Mouse (Mus musculus) thymus, adult 2 months (tissue): Measurements from ENCODE around the gene Usp49. TPM values are rescaled to one million over a fixed set of nuclear protein-coding genes. Genes with fewer than 3 reads are reported as not detected.
A peak's percentile ranks its signal among the peaks of the same experiment; 100 is the strongest.

ENCODE experiments used
- DNase-seq: peaks from one replicate; pipeline ENCODE4 v3.0.0; 2021
- H3K27ac ChIP-seq: fragments of 200-500 bp; 2 replicates; pipeline ENCODE4 v1.5.1; 2012; ENCODE audit warnings: low read length, control low read depth; ENCODE audit not compliant: control insufficient read depth, insufficient read depth
- H3K27me3 ChIP-seq: fragments of 200-500 bp; 2 replicates; pipeline ENCODE4 v1.6.1; 2012; ENCODE audit warnings: mild to moderate bottlenecking, low read length, moderate library complexity, mixed read lengths; ENCODE audit not compliant: control insufficient read depth, insufficient read depth
- H3K36me3 ChIP-seq: fragments of 200-500 bp; 2 replicates; pipeline ENCODE4 v1.6.1; 2012; ENCODE audit warnings: mild to moderate bottlenecking, low read length, moderate library complexity; ENCODE audit not compliant: control insufficient read depth, insufficient read depth
- H3K4me1 ChIP-seq: fragments of 200-500 bp; replicated peaks from 2 replicates; pipeline ENCODE4 v1.6.1; 2012; ENCODE audit warnings: low read length; ENCODE audit not compliant: control insufficient read depth, insufficient read depth
- H3K4me3 ChIP-seq: fragments of 200-500 bp; 2 replicates; pipeline ENCODE4 v1.5.1; 2012; ENCODE audit warnings: mild to moderate bottlenecking, low read length, control low read depth, moderate library complexity; ENCODE audit not compliant: control insufficient read depth, insufficient read depth
- CTCF ChIP-seq: fragments of 200-500 bp; IDR thresholded peaks from 2 replicates; pipeline ENCODE4 v1.5.1; 2012; ENCODE audit warnings: mild to moderate bottlenecking, control low read depth, low read length, moderate library complexity, borderline replicate concordance; ENCODE audit not compliant: control insufficient read depth, poor library complexity, insufficient read depth; ENCODE audit errors: extremely low read depth
- POLR2A ChIP-seq: fragments of 200-500 bp; IDR thresholded peaks from 2 replicates; pipeline ENCODE4 v1.6.1; 2012; ENCODE audit warnings: mild to moderate bottlenecking, low read length, control low read depth, moderate library complexity; ENCODE audit not compliant: control insufficient read depth, poor library complexity, insufficient read depth; ENCODE audit errors: extremely low read depth
- WGBS: fragments of 180-500 bp; shearing (Covaris S2); methylation state at CpG from one replicate; pipeline ENCODE4 v1.1.7; 2018; 5-methylcytosine and 5-hydroxymethylcytosine counted together
- polyA plus RNA-seq: library from polyadenylated mRNA; depleted of rRNA; stranded (reverse); fragments of >200 nt; gene quantifications from 2 replicates; pipeline ENCODE4 v1.2.3, GENCODE M21; 2012; rRNA removed

Usp49 gene
- polyA plus RNA-seq, result 12.5 and 17.2 TPM in 2 replicates

DNA sequence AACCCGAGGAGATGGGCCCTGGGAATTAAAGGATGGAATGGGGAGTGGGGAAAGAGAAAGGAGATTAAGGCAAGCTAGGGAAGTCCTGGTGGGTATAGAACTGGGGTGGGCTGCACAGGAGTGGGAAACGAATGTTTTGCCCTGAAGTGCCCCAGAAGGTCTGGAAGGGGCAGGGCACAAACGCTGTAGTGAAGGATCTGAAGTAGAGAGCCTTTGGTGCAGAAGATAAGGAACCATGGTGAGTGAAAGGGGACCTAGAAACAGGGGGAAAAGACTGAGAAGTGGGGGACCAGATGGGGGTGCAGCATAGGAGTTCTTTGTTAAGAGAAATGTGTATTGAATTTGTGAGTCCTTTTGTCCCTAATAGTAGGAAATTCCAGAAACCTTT lies at the start of gene Usp49:
Gene Usp49, plus strand, starts transcription at position 13 of the 388 bp plus-strand sequence.
- no peak for DNase-seq
- H3K36me3 ChIP-seq, result no peaks in the 10 kb centered on the region
- 0 out of 2 replicates have a peak within 1 kb of the TSS, but pooled peaks have one; percentile 1 for H3K27ac ChIP-seq
- 4% methylated on average over 3 of the region's 3 CpGs for WGBS
- no peaks in the 10 kb centered on the region for H3K27me3 ChIP-seq
- H3K4me1 ChIP-seq, result peaks cover 13% of the 10 kb centered on the region
- TF ChIP-seq CTCF (no peak), POLR2A (no peak)
- peak within 1 kb of the TSS; percentile 78 for H3K4me3 ChIP-seq

DNA sequence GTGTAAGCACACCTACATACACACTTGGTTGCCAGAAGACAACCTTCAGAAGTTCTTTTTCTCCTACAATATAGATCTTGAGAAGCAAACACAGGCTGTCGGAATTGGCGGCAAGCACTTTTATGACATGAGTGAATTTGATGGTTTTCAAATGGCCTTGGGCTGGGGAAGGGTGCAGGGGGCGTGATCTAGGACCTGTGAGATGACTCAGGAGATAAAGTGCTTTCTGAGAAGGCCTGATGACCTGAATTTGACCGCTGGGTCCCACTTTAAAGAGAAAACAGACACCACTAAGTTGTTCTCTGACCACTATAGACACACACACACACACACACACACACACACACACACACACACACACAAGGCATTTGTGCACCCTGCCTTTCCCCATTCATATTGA lies 49.5 kb upstream of the Usp49 start:
- Histone ChIP-seq H3K27me3 (no peaks in the 10 kb centered on the region), H3K4me3 (no peak overlapping the region), H3K36me3 (peaks cover 89% of the 10 kb centered on the region), H3K27ac (no peak overlapping the region), H3K4me1 (0 out of 2 replicates have a peak, but pooled peaks cover 3% of the 10 kb centered on the region)
- 95% methylated on average over 4 of the region's 4 CpGs for WGBS
- no peak for DNase-seq
- TF ChIP-seq POLR2A (no peak), CTCF (no peak)

DNA sequence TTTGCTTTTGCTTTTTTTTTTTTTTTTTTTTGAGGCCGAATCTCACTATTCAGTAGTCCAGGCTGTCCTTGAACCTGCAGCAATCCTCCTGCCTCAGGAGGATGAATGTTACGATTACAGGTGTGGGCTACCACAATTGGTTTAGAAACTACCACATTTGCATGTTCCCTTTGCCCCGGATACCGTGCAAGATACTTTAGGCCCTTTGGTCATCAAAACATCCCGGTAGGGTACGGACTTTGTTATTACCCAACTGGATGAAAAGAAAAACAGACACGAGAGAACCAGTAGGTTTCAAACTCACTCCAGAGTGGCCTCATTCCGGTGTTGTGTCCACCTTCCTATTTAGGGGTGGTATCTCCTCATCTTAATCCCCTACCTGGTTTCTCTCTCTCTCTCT lies 42.0 kb upstream of the Usp49 start:
- no peak for DNase-seq
- Histone ChIP-seq H3K4me1 (peaks cover 10% of the 10 kb centered on the region; the same call in 1 of the 2 replicates), H3K27ac (no peak overlapping the region), H3K27me3 (no peaks in the 10 kb centered on the region), H3K36me3 (peaks cover 41% of the 10 kb centered on the region), H3K4me3 (no peak overlapping the region)
- no peak for TF ChIP-seq CTCF
- 97% methylated on average over 8 of the region's 8 CpGs for WGBS

- H3K27me3 ChIP-seq, result no peaks in the 10 kb centered on the region
- no peak overlapping the region for H3K27ac ChIP-seq
- peaks cover 20% of the 10 kb centered on the region for H3K4me1 ChIP-seq
- no peak for DNase-seq
- H3K36me3 ChIP-seq, result peaks cover 27% of the 10 kb centered on the region
- no peak overlapping the region for H3K4me3 ChIP-seq
- 93% methylated on average over 3 of the region's 3 CpGs for WGBS
- TF ChIP-seq POLR2A (no peak), CTCF (no peak)
These were observed 39.4 kb upstream of the Usp49 start for GRCm38 (mm10) chr17:47591073-47591472.

DNA sequence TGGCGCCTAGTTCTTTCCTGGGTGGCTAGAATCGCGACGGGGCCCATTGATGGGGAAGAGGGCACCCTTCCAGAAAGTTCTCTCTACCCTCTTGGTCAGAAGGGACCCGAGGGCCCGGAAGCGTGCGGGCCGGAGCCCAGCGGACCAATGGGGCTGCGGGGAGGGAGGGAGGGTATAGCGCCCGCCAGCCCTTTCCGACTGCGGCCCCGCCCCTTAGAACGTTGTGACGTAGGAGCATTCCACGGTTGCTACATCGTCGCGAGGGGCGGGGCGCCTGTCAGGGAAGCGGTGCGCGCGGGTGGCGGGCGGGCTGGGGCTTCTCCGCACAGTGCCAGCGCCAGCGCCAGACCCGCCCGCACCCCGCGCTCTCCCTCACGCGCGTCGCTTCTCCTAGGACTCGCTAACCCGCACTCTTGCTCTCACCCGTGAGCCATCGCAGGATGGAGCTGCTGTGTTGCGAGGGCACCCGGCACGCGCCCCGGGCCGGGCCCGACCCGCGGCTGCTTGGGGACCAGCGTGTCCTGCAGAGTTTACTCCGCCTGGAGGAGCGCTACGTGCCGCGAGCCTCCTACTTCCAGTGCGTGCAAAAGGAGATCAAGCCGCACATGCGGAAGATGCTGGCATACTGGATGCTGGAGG lies 37.2 kb upstream of the Usp49 start:
- under 1% methylated on average over 62 of the region's 63 CpGs for WGBS
- Histone ChIP-seq H3K27me3 (no peaks in the 10 kb centered on the region), H3K4me1 (peaks cover 41% of the 10 kb centered on the region), H3K4me3 (peak overlapping the region; percentile 92), H3K27ac (peak overlapping the region; percentile 94), H3K36me3 (peaks cover 36% of the 10 kb centered on the region)
- TF ChIP-seq POLR2A (peak; percentile 90), CTCF (peak; percentile 34; the same call in 1 of the 2 replicates)
- DNase-seq, result peak; percentile 96

DNA sequence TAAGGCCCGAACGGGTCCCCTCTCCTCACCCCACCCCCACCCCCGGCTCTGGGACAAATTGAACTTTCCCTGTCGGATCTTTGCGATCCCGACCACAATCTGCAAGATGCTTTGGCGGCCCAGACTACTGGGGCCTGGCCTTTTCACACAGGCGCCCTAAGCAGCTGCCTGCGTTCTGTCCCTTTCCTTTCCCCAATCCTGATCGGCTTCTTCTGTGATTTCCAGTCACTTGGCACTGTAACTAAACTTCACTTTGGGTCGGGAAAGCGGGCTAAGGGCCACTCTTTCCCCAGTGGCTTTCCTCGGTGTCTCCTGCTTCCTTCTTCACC lies 36.7 kb upstream of the Usp49 start:
- H3K4me1 ChIP-seq, result peaks cover 46% of the 10 kb centered on the region
- peak overlapping the region; percentile 92 for H3K4me3 ChIP-seq
- WGBS, result 0% methylated on average over 13 of the region's 13 CpGs
- H3K27ac ChIP-seq, result peak overlapping the region; percentile 94
- TF ChIP-seq CTCF, result no peak
- TF ChIP-seq POLR2A, result no peak
- peak; percentile 33 for DNase-seq
- no peaks in the 10 kb centered on the region for H3K27me3 ChIP-seq
- H3K36me3 ChIP-seq, result peaks cover 40% of the 10 kb centered on the region
